Mouse (Mus musculus) midbrain, postnatal 0 days (tissue): ENCODE data around the gene Gm20716. TPM values are rescaled to one million over a fixed set of nuclear protein-coding genes. Genes with fewer than 3 reads are reported as not detected.

Experiments
- ATAC-seq: fragments of 200-750 bp; cut with Nextera tagmentation; 2 replicates; pipeline ENCODE4 v1.8.0; 2017; ENCODE audit warnings: moderate number of reproducible peaks, mild to moderate bottlenecking, moderate TSS enrichment, moderate library complexity; ENCODE audit not compliant: low FRiP score
- DNase-seq: peaks from one replicate; pipeline ENCODE4 v3.0.0-alpha.2; 2015; ENCODE audit warnings: low spot score
- H3K27ac ChIP-seq: fragments of 300-500 bp; sonication (generic); 2 replicates; pipeline ENCODE4 v1.5.1; 2014; ENCODE audit warnings: low read depth, mild to moderate bottlenecking, low read length, mixed read lengths
- H3K27me3 ChIP-seq: fragments of 300-500 bp; sonication (generic); 2 replicates; pipeline ENCODE4 v1.6.1; 2014; ENCODE audit warnings: low read length, control low read depth, mixed read lengths; ENCODE audit not compliant: insufficient read depth
- H3K36me3 ChIP-seq: fragments of 300-500 bp; sonication (generic); 2 replicates; pipeline ENCODE4 v1.6.1; 2014; ENCODE audit warnings: low read length, control low read depth, mixed read lengths; ENCODE audit not compliant: insufficient read depth
- H3K4me1 ChIP-seq: fragments of 300-500 bp; sonication (generic); 2 replicates; pipeline ENCODE4 v1.6.1; 2014; ENCODE audit warnings: mild to moderate bottlenecking, control low read depth, antibody characterized with exemption, low read length, mixed read lengths; ENCODE audit not compliant: insufficient read depth
- H3K4me2 ChIP-seq: fragments of 300-500 bp; sonication (generic); 2 replicates; pipeline ENCODE4 v1.6.1; 2014; ENCODE audit warnings: low read depth, mild to moderate bottlenecking, low read length, mixed read lengths; ENCODE audit not compliant: poor library complexity, severe bottlenecking
- H3K4me3 ChIP-seq: fragments of 300-500 bp; sonication (generic); 2 replicates; pipeline ENCODE4 v1.5.1; 2014; ENCODE audit warnings: low read depth, mild to moderate bottlenecking, low read length, moderate library complexity
- H3K9ac ChIP-seq: fragments of 300-500 bp; sonication (generic); replicated peaks from 2 replicates; pipeline ENCODE4 v1.6.1; 2014; ENCODE audit warnings: mild to moderate bottlenecking, low read length, moderate library complexity, mixed read lengths; ENCODE audit not compliant: poor library complexity, severe bottlenecking
- H3K9me3 ChIP-seq: fragments of 300-500 bp; sonication (generic); 2 replicates; pipeline ENCODE4 v1.6.1; 2016; ENCODE audit warnings: low read length, control low read depth
- CTCF ChIP-seq: IDR thresholded peaks from 2 replicates; pipeline ENCODE4 v1.5.1; 2016; ENCODE audit warnings: antibody characterized with exemption, mild to moderate bottlenecking
- WGBS: fragments of 180-500 bp; shearing (Covaris S2); extraction: QIAGEN DNeasy Blood & Tissue Kit; methylation state at CpG from one replicate; pipeline ENCODE4 v1.1.7; 2014; 5-methylcytosine and 5-hydroxymethylcytosine counted together
- polyA plus RNA-seq: library from polyadenylated mRNA; unstranded; fragments of >200 nt; fragmentation: Nextera tagmentation; extraction: Ambion mirVana; gene quantifications from 2 replicates; pipeline ENCODE4 v1.2.1, GENCODE M21; 2015
- total RNA-seq: library from RNA; depleted of rRNA; stranded (reverse); fragments of >200 nt; gene quantifications from 2 replicates; pipeline ENCODE4 v1.2.3, GENCODE M21; 2014

Gene Gm20716
- total and polyA plus RNA-seq, 2 experiments from 2014 or later = 16.0 to 43.2 TPM

GRCm38 (mm10) chr2:168259046-168259445 lies 28.9 kb upstream of the Gm20716 start:
- ATAC-seq (no peak), DNase-seq (no peak)
- 94% methylated on average over 8 of the region's 8 CpGs for WGBS
- Histone ChIP-seq H3K27ac (no peak overlapping the region), H3K4me3 (no peak overlapping the region), H3K4me2 (no peak overlapping the region), H3K9me3 (no peaks in the 10 kb centered on the region), H3K27me3 (no peaks in the 10 kb centered on the region), H3K36me3 (no peaks in the 10 kb centered on the region), H3K9ac (no peak overlapping the region), H3K4me1 (no peaks in the 10 kb centered on the region)
- no peak for TF ChIP-seq CTCF

- Histone ChIP-seq H3K27me3 (no peaks in the 10 kb centered on the region), H3K4me1 (no peaks in the 10 kb centered on the region), H3K36me3 (no peaks in the 10 kb centered on the region), H3K9ac (no peak overlapping the region), H3K27ac (no peak overlapping the region), H3K9me3 (no peaks in the 10 kb centered on the region), H3K4me3 (no peak overlapping the region), H3K4me2 (no peak overlapping the region)
- TF ChIP-seq CTCF = no peak
- DNase-seq = no peak
- WGBS = 91% methylated on average over 4 of the region's 4 CpGs
- no peak for ATAC-seq
Observed at GRCm38 (mm10) chr2:168257188-168257587, 27.0 kb upstream of the Gm20716 start.

GRCm38 (mm10) chr2:168256506-168256905 lies 26.3 kb upstream of the Gm20716 start:
- Histone ChIP-seq H3K36me3 (no peaks in the 10 kb centered on the region), H3K4me1 (no peaks in the 10 kb centered on the region), H3K27ac (no peak overlapping the region), H3K4me3 (no peak overlapping the region), H3K4me2 (no peak overlapping the region), H3K27me3 (no peaks in the 10 kb centered on the region), H3K9me3 (no peaks in the 10 kb centered on the region), H3K9ac (no peak overlapping the region)
- 79% methylated on average over 3 of the region's 3 CpGs for WGBS
- no peak for ATAC-seq
- no peak for TF ChIP-seq CTCF
- no peak for DNase-seq

GRCm38 (mm10) chr2:168253822-168254221 lies 23.7 kb upstream of the Gm20716 start:
- peak; percentile 42 for TF ChIP-seq CTCF
- no peak overlapping the region for H3K4me2 ChIP-seq
- H3K9me3 ChIP-seq = no peaks in the 10 kb centered on the region
- no peaks in the 10 kb centered on the region for H3K27me3 ChIP-seq
- DNase-seq (peak; percentile 78), ATAC-seq (no peak; the same call in 1 of the 2 replicates)
- 66% methylated on average over 7 of the region's 7 CpGs for WGBS
- no peak overlapping the region for H3K4me3 ChIP-seq
- H3K4me1 ChIP-seq = no peaks in the 10 kb centered on the region
- H3K27ac ChIP-seq = no peak overlapping the region
- H3K36me3 ChIP-seq = no peaks in the 10 kb centered on the region
- H3K9ac ChIP-seq = no peak overlapping the region

GRCm38 (mm10) chr2:168252639-168253292 lies 22.6 kb upstream of the Gm20716 start:
- peak; percentile 80 for TF ChIP-seq CTCF
- Histone ChIP-seq H3K4me3 (no peak overlapping the region), H3K36me3 (no peaks in the 10 kb centered on the region), H3K27ac (no peak overlapping the region), H3K9me3 (no peaks in the 10 kb centered on the region), H3K9ac (no peak overlapping the region), H3K27me3 (no peaks in the 10 kb centered on the region), H3K4me1 (no peaks in the 10 kb centered on the region), H3K4me2 (no peak overlapping the region)
- ATAC-seq (no peak), DNase-seq (peak; percentile 59)
- WGBS = 14% methylated on average over 16 of the region's 16 CpGs

- H3K36me3 ChIP-seq = no peaks in the 10 kb centered on the region
- WGBS = 18% methylated on average over 8 of the region's 8 CpGs
- ATAC-seq = peak; percentile 32; the same call in 1 of the 2 replicates
Observed at GRCm38 (mm10) chr2:168250270-168250669, 20.1 kb upstream of the Gm20716 start.

More at GRCm38 (mm10) chr2:168250270-168250669, 20.1 kb upstream of the Gm20716 start:
- Histone ChIP-seq H3K4me3 (no peak overlapping the region), H3K9ac (no peak overlapping the region), H3K27me3 (no peaks in the 10 kb centered on the region), H3K4me1 (no peaks in the 10 kb centered on the region), H3K27ac (no peak overlapping the region), H3K9me3 (no peaks in the 10 kb centered on the region), H3K4me2 (no peak overlapping the region)
- TF ChIP-seq CTCF = peak; percentile 98
- peak; percentile 90 for DNase-seq
